Mouse (Mus musculus) large intestine, adult 2 months (tissue): ENCODE data around the gene Olfr366. TPM values are rescaled to one million over a fixed set of nuclear protein-coding genes. Genes with fewer than 3 reads are reported as not detected.
"Not testable (repeated sequence)": the region's sequence is repeated elsewhere in the genome, so short reads cannot be mapped to it uniquely, and the experiment has no call there.

ENCODE experiments used
- DNase-seq: peaks from one replicate; pipeline ENCODE4 v3.0.0-alpha.2; 2012; ENCODE audit warnings: low read depth, low spot score
- WGBS: fragments of 180-500 bp; shearing (Covaris S2); methylation state at CpG from one replicate; pipeline ENCODE4 v1.1.7; 2018; 5-methylcytosine and 5-hydroxymethylcytosine counted together
- polyA plus RNA-seq: library from polyadenylated mRNA; depleted of rRNA; stranded (reverse); fragments of >200 nt; gene quantifications from 2 replicates; pipeline ENCODE4 v1.2.3, GENCODE M21; 2012; rRNA removed

Gene Olfr366
- polyA plus RNA-seq = not detected in 2 replicates

- no peak for DNase-seq
Observed at GRCm38 (mm10) chr2:37211274-37211673, at the start of gene Olfr366. TSS of gene Olfr366 (plus strand) at chr2:37211574.

GRCm38 (mm10) chr2:37187898-37188297 lies 23.5 kb upstream of the Olfr366 start, which contains the start of gene Olfr365:
TSS of gene Olfr365 (plus strand) at chr2:37188198.
- DNase-seq = no peak
- WGBS = 70% methylated on average over 3 of the region's 3 CpGs

- DNase-seq = not testable (repeated sequence)
- WGBS = 76% methylated on average over 7 of the region's 7 CpGs
Observed at GRCm38 (mm10) chr2:37261781-37262180, 50.4 kb downstream of the Olfr366 start.

Other genes with a start within 250 kb of the Olfr366 start
- gene Olfr357, start 217.7 kb upstream of the Olfr366 start, polyA plus RNA-seq = not detected in 2 replicates
- not detected in 2 replicates for gene Olfr358, start 202.2 kb upstream of the Olfr366 start, polyA plus RNA-seq
- gene Olfr360, start 145.8 kb upstream of the Olfr366 start, polyA plus RNA-seq = not detected in 2 replicates
- not detected in 2 replicates for gene Olfr361, start 122.3 kb upstream of the Olfr366 start, polyA plus RNA-seq
- not detected in 2 replicates for gene Olfr362, start 93.7 kb upstream of the Olfr366 start, polyA plus RNA-seq
- gene Olfr364-ps1, start 72.3 kb upstream of the Olfr366 start, polyA plus RNA-seq = not detected in 2 replicates
- gene Olfr365, start 23.4 kb upstream of the Olfr366 start, polyA plus RNA-seq = not detected in 2 replicates
- gene Olfr368, start 114.9 kb downstream of the Olfr366 start, polyA plus RNA-seq = not detected in 2 replicates
- gene Pdcl, start 147.8 kb downstream of the Olfr366 start, polyA plus RNA-seq = 8.3 and 9.8 TPM in 2 replicates
- gene Rc3h2, start 211.3 kb downstream of the Olfr366 start, polyA plus RNA-seq = 3.5 and 6.6 TPM in 2 replicates
- gene Zbtb26, start 231.6 kb downstream of the Olfr366 start, polyA plus RNA-seq = 0.97 and 2.1 TPM in 2 replicates
- 2.2 and 3.3 TPM in 2 replicates for gene Zbtb6, start 231.6 kb downstream of the Olfr366 start, polyA plus RNA-seq
- gene Rabgap1, start 231.7 kb downstream of the Olfr366 start, polyA plus RNA-seq = 5.0 and 7.4 TPM in 2 replicates